In genomic region chr1:132312043-132312442, GRCm38 (mm10) we compare ENCODE assay signal across 12 mouse cellular contexts. TPM values are rescaled to one million over a fixed set of nuclear protein-coding genes. Genes with fewer than 3 reads are reported as not detected.
DNase-seq lines count a peak whose midpoint lies in the region; ATAC-seq and TF ChIP-seq lines count a peak whose summit lies in the region.
"Had no signal": no experiment of that assay in that cellular context is flagged by ENCODE, and none has a peak within 500 bp of the region (broad histone marks: within the 10 kb centered on the region; RNA-seq: fewer than 3 reads in every experiment).

No protein-coding gene starts in this region.

- H3K27me3 ChIP-seq in kidney, adult 2 months (replicated peaks; ENCODE audit: control insufficient read depth, insufficient read depth, low read length), result no peaks in the 10 kb centered on the region
- H3K27me3 ChIP-seq in kidney, embryonic 16.5 days (ENCODE audit: insufficient read depth, low read length), result peaks cover 21% of the 10 kb centered on the region
- H3K27me3 ChIP-seq in spleen, adult 2 months (ENCODE audit: control insufficient read depth, insufficient read depth, low read length), result no peaks in the 10 kb centered on the region
- peaks cover 49% of the 10 kb centered on the region for H3K27me3 ChIP-seq in limb, embryonic 10.5 days (ENCODE audit: low read depth, poor library complexity, severe bottlenecking)
- H3K27me3 ChIP-seq: forebrain, embryonic 15.5 days had no signal

- DNase-seq in adrenal gland, adult 2 months, result peak; percentile 16
- DNase-seq in adrenal gland, postnatal 25 days, result no peak
- peak; percentile 54 for DNase-seq in kidney, adult 2 months
- no peak for DNase-seq in spleen, adult 2 months (ENCODE audit: low read depth in 1 of 2, low spot score in 2 of 2)
- no peak for DNase-seq in spleen, adult 18-20 months
- no peak for DNase-seq in limb, embryonic 10.5 days (ENCODE audit: low spot score)
- DNase-seq in gastrocnemius, adult 18-20 months (ENCODE audit: low spot score), result no peak

- no peak for TF ChIP-seq CTCF in kidney, adult 2 months (conservative IDR thresholded peaks at IDR 0.05; ENCODE audit: insufficient read depth, insufficient read length, low read depth, low read length)
- no peak for TF ChIP-seq CTCF in spleen, adult 2 months (IDR thresholded peaks at IDR 0.05; ENCODE audit: extremely low read depth, insufficient read depth, insufficient read length, insufficient replicate concordance)

- no peak for TF ChIP-seq POLR2A in kidney, adult 2 months (IDR thresholded peaks at IDR 0.05; ENCODE audit: low read depth, low read length)
- no peak for TF ChIP-seq POLR2A in spleen, adult 2 months (IDR thresholded peaks at IDR 0.05; ENCODE audit: low read depth, low read length)

- no peak overlapping the region for H3K4me2 ChIP-seq in kidney, embryonic 16.5 days (replicated peaks; ENCODE audit: low read depth, low read length)
- H3K4me2 ChIP-seq: forebrain, embryonic 15.5 days; kidney, embryonic 15.5 days; midbrain, embryonic 11.5 days had no signal

- peaks cover 32% of the 10 kb centered on the region for H3K4me1 ChIP-seq in kidney, adult 2 months (ENCODE audit: control insufficient read depth, insufficient read depth, low read length)
- peaks cover 29% of the 10 kb centered on the region for H3K4me1 ChIP-seq in kidney, embryonic 16.5 days (ENCODE audit: insufficient read depth, low read length)
- H3K4me1 ChIP-seq in spleen, adult 2 months (ENCODE audit: control insufficient read depth, insufficient read depth, insufficient read length), result peaks cover 15% of the 10 kb centered on the region; the same call in 1 of the 2 replicates
- peaks cover 40% of the 10 kb centered on the region for H3K4me1 ChIP-seq in limb, embryonic 10.5 days

- no peak overlapping the region for H3K9ac ChIP-seq in kidney, embryonic 16.5 days (replicated peaks; ENCODE audit: low read length)
- H3K9ac ChIP-seq: forebrain, embryonic 15.5 days; kidney, embryonic 15.5 days had no signal

- H3K36me3 ChIP-seq in kidney, adult 2 months (ENCODE audit: control insufficient read depth, insufficient read depth, low read length), result no peaks in the 10 kb centered on the region
- H3K36me3 ChIP-seq in kidney, embryonic 16.5 days (ENCODE audit: insufficient read depth, low read length), result no peaks in the 10 kb centered on the region
- no peaks in the 10 kb centered on the region for H3K36me3 ChIP-seq in spleen, adult 2 months (ENCODE audit: control insufficient read depth, insufficient read depth, low read length)
- no peaks in the 10 kb centered on the region for H3K36me3 ChIP-seq in limb, embryonic 10.5 days
- H3K36me3 ChIP-seq: forebrain, embryonic 15.5 days; kidney, embryonic 15.5 days had no signal

- no peak overlapping the region for H3K4me3 ChIP-seq in kidney, adult 2 months (ENCODE audit: insufficient read depth, low read depth, low read length)
- no peak overlapping the region for H3K4me3 ChIP-seq in kidney, embryonic 16.5 days (ENCODE audit: low read length)
- no peak overlapping the region for H3K4me3 ChIP-seq in spleen, adult 2 months (ENCODE audit: extremely low read depth, insufficient read depth, insufficient read length)
- H3K4me3 ChIP-seq in limb, embryonic 10.5 days, result no peak overlapping the region
- H3K4me3 ChIP-seq: forebrain, embryonic 15.5 days; kidney, embryonic 15.5 days had no signal

- WGBS in kidney, adult 2 months, result 13% methylated on average over 2 of the region's 2 CpGs
- WGBS in kidney, embryonic 16.5 days, result 32% methylated on average over 2 of the region's 2 CpGs
- 47% methylated on average over 2 of the region's 2 CpGs for WGBS in spleen, adult 2 months
- 68% methylated on average over 2 of the region's 2 CpGs for WGBS in limb, embryonic 10.5 days

- no peak for ATAC-seq in kidney, embryonic 16.5 days (ENCODE audit: low FRiP score, low TSS enrichment)

- H3K27ac ChIP-seq in kidney, adult 2 months (ENCODE audit: insufficient read depth, low read depth, low read length), result peak overlapping the region; percentile 88
- no peak overlapping the region for H3K27ac ChIP-seq in kidney, embryonic 16.5 days (ENCODE audit: low read length)
- peak overlapping the region; percentile 87 for H3K27ac ChIP-seq in spleen, adult 2 months (ENCODE audit: insufficient read depth, low read length)
- no peak overlapping the region for H3K27ac ChIP-seq in limb, embryonic 10.5 days
- H3K27ac ChIP-seq: forebrain, embryonic 15.5 days; kidney, embryonic 15.5 days had no signal

- no peaks in the 10 kb centered on the region for H3K9me3 ChIP-seq in kidney, embryonic 16.5 days (ENCODE audit: low read length)
- no peaks in the 10 kb centered on the region for H3K9me3 ChIP-seq in limb, embryonic 10.5 days (replicated peaks)
- H3K9me3 ChIP-seq: forebrain, embryonic 15.5 days; kidney, embryonic 15.5 days had no signal

RNA-seq across cellular contexts. Expression of gene Nuak2, which starts 3.9 kb away (rescaled TPM):
- 1 to 10 TPM; 4.7 TPM for total RNA-seq in adrenal gland, adult 2 months (2021)
- 2.8 and 2.9 TPM in 2 replicates for polyA plus RNA-seq in adrenal gland, adult 2 months (2012; rRNA removed)
- total RNA-seq in adrenal gland, postnatal 25 days (2021), result 2.4 and 4.8 TPM in 2 replicates
- polyA plus RNA-seq in kidney, adult 2 months (2012; rRNA removed), result 56.1 and 73.7 TPM in 2 replicates
- polyA plus RNA-seq in kidney, embryonic 16.5 days (2015; fragmentation: Nextera tagmentation; extraction: Ambion mirVana), result 4.3 and 5.5 TPM in 2 replicates
- polyA plus RNA-seq in spleen, adult 2 months (2012; rRNA removed), result 17.4 and 25.5 TPM in 2 replicates
- 0.84 and 0.92 TPM in 2 replicates for polyA plus RNA-seq in limb, embryonic 10.5 days (2016; fragmentation: Nextera tagmentation; extraction: Ambion mirVana)
- 1 to 10 TPM in 1 of 2 experiments, under 1 TPM in 1; 0.87 to 1.1 TPM for total RNA-seq in gastrocnemius, adult 18-20 months (2021)

RNA-seq across cellular contexts. Expression of gene Klhdc8a, which starts 13.6 kb away (rescaled TPM):
- 100 to 1,000 TPM in 1 of 2 experiments, 10 to 100 TPM in 1; 98.4 to 272 TPM for total RNA-seq in adrenal gland, adult 2 months (2021)
- 162 and 163 TPM in 2 replicates for polyA plus RNA-seq in adrenal gland, adult 2 months (2012; rRNA removed)
- total RNA-seq in adrenal gland, postnatal 25 days (2021), result 116 and 153 TPM in 2 replicates
- 15.7 and 17.7 TPM in 2 replicates for polyA plus RNA-seq in kidney, adult 2 months (2012; rRNA removed)
- polyA plus RNA-seq in kidney, embryonic 16.5 days (2015; fragmentation: Nextera tagmentation; extraction: Ambion mirVana), result 1.8 and 2.1 TPM in 2 replicates
- polyA plus RNA-seq in spleen, adult 2 months (2012; rRNA removed), result 0.59 and 0.68 TPM in 2 replicates
- polyA plus RNA-seq in limb, embryonic 10.5 days (2016; fragmentation: Nextera tagmentation; extraction: Ambion mirVana), result not detected in 2 replicates
- total RNA-seq in gastrocnemius, adult 18-20 months (2021), result under 1 TPM; 0.27 to 0.36 TPM
- total RNA-seq: neutrophil, adult 5-6 weeks had no signal

Comparison
In these comparisons a context has a peak if more than half of its experiments do, and no peak if none do; other contexts are left out.
1. DNase-seq: peak in adrenal gland, adult 2 months (single experiment) and kidney, adult 2 months (single experiment); none in adrenal gland, postnatal 25 days (single experiment), spleen, adult 2 months (0 of 2), spleen, adult 18-20 months (0 of 2), limb, embryonic 10.5 days (single experiment) and gastrocnemius, adult 18-20 months (single experiment).
2. H3K27ac ChIP-seq: peak in kidney, adult 2 months (single experiment) and spleen, adult 2 months (single experiment); none in kidney, embryonic 16.5 days (single experiment) and limb, embryonic 10.5 days (single experiment).